Mouse (Mus musculus) bone marrow, adult 2 months (tissue): ENCODE measurements around the gene Rft1. TPM values are rescaled to one million over a fixed set of nuclear protein-coding genes. Genes with fewer than 3 reads are reported as not detected.

ENCODE experiments used
- H3K27ac ChIP-seq: fragments of 200-500 bp; 2 replicates; pipeline ENCODE4 v1.5.1; 2012; ENCODE audit warnings: low read depth, mild to moderate bottlenecking, control low read depth, inconsistent platforms, low read length; ENCODE audit not compliant: control insufficient read depth, poor library complexity, insufficient read depth
- H3K4me1 ChIP-seq: fragments of 200-500 bp; 2 replicates; pipeline ENCODE4 v1.6.1; 2011; ENCODE audit warnings: low read length; ENCODE audit not compliant: control insufficient read depth, insufficient read depth
- H3K4me3 ChIP-seq: fragments of 200-500 bp; replicated peaks from 2 replicates; pipeline ENCODE3; 2011; ENCODE audit warnings: mild to moderate bottlenecking, low read depth, low read length, control low read depth; ENCODE audit not compliant: control insufficient read depth
- CTCF ChIP-seq: fragments of 200-500 bp; IDR thresholded peaks from 2 replicates; pipeline ENCODE4 v1.5.1; 2011; ENCODE audit warnings: low read length, control low read depth; ENCODE audit not compliant: control insufficient read depth, insufficient read depth
- POLR2A ChIP-seq: fragments of 200-500 bp; IDR thresholded peaks from 2 replicates; pipeline ENCODE4 v1.6.1; 2011; ENCODE audit warnings: low read depth, mild to moderate bottlenecking, control low read depth, low read length, borderline replicate concordance; ENCODE audit not compliant: control insufficient read depth
- WGBS: fragments of 180-500 bp; shearing (Covaris S2); methylation state at CpG from one replicate; pipeline ENCODE4 v1.1.7; 2018; 5-methylcytosine and 5-hydroxymethylcytosine counted together
- polyA plus RNA-seq: library from polyadenylated mRNA; stranded (reverse); fragments of >200 nt; gene quantifications from 2 replicates; pipeline ENCODE4 v1.2.4, GENCODE M21; 2011; ENCODE audit warnings: low replicate concordance; ENCODE audit not compliant: missing spikeins, insufficient read depth, insufficient read length

Gene Rft1
- polyA plus RNA-seq, 1 experiment, result 3.1 TPM

DNA sequence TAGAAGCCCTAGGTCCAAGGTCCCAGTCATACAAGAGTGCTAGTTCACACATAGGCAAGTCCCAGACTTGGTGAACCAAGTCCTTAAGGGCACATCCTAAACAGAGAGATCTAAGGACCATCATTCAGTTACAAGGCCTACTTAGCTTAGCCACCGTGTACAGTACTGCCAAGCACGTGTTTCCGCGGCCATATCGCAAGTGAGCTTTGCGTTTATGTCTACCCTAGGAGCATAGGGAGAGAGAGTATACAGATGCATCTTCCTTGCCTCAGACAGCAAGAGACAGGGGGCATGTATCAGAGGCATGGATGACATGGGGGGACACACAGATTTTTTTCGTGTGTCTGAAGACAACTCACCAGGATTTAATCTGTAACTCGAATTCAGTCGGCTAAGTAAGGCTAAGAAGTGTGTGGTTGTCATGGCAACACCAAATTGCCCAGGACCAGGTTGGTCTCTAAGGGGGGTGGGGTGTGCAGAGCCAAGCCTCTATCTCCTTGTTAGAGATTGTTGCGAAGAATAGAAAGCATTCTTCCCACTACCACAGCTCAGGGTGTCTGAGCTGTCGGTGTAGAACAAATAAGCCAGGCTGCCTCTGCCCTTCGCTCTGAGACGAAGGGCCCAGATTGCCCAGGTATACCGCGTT lies 43.4 kb downstream of the Rft1 start:
- Histone ChIP-seq H3K27ac (no peak overlapping the region), H3K4me1 (peaks cover 5% of the 10 kb centered on the region; the same call in 1 of the 2 replicates), H3K4me3 (no peak overlapping the region)
- TF ChIP-seq CTCF, result no peak
- no peak for TF ChIP-seq POLR2A
- WGBS, result 89% methylated on average over 15 of the region's 15 CpGs

DNA sequence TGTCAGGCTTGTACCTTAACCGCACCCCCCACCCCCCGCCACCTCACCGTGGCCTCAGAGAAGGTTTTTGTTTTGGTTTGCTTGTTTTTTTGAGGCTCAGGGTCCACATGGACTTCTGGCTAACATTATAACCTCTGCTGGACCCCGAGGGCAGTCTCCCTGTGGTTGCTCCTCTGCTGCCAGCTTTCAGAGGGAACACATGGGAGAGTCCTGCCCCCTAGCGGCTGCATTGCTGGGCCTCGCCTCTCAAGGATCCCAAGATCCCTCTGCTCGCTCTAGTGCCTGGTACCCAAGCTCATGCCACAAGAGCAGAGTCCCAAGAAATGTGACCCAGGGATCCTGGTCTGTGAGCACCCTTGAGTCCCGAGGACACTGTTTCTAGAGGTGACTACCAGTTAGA lies 45.5 kb downstream of the Rft1 start:
- H3K4me1 ChIP-seq, result no peaks in the 10 kb centered on the region; the same call in 1 of the 2 replicates
- H3K27ac ChIP-seq, result no peak overlapping the region
- 34% methylated on average over 8 of the region's 8 CpGs for WGBS
- TF ChIP-seq POLR2A (no peak), CTCF (peak; percentile 84)
- no peak overlapping the region for H3K4me3 ChIP-seq

DNA sequence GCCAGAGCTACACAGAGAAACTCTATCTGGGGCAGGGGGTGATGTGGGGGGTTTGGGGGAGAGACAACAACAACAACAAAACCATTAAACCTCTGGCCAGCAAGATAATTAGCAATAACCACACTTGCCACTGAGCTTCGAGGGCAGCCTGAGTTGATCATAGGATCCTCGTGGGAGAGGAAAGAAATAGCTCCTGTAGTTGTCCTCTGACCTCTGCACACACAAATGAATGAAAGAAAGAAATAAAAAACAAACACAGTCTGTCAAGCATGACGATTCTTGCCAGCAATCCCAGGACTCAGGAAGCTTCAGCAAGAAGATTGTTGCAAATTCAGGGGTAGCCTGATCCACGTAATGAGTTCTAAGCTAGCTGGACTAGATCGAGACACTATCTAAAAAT lies 48.4 kb downstream of the Rft1 start:
- TF ChIP-seq POLR2A, result no peak
- TF ChIP-seq CTCF, result no peak
- Histone ChIP-seq H3K4me1 (no peaks in the 10 kb centered on the region; the same call in 1 of the 2 replicates), H3K4me3 (no peak overlapping the region), H3K27ac (no peak overlapping the region)
- 64% methylated on average over 5 of the region's 5 CpGs for WGBS

DNA sequence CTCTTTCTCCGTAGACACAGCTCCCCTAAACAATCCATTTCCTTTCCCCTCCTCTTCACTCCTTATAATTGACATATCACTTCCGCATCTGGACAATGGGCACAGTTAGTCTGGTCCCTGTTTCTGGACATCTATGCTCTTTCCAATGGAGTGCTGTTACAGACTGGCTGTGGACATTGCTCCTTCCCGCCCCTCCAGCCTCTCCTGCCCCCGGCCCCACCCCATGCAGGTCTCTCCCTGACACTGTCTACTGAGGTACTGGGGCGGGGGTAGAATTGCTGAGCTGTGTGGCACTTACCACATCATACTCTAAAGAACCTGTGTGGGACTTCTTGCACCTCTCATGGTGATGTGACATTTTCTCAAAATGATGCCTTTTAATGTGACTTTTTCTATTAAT lies 48.9 kb downstream of the Rft1 start:
- 81% methylated on average over 5 of the region's 5 CpGs for WGBS

DNA sequence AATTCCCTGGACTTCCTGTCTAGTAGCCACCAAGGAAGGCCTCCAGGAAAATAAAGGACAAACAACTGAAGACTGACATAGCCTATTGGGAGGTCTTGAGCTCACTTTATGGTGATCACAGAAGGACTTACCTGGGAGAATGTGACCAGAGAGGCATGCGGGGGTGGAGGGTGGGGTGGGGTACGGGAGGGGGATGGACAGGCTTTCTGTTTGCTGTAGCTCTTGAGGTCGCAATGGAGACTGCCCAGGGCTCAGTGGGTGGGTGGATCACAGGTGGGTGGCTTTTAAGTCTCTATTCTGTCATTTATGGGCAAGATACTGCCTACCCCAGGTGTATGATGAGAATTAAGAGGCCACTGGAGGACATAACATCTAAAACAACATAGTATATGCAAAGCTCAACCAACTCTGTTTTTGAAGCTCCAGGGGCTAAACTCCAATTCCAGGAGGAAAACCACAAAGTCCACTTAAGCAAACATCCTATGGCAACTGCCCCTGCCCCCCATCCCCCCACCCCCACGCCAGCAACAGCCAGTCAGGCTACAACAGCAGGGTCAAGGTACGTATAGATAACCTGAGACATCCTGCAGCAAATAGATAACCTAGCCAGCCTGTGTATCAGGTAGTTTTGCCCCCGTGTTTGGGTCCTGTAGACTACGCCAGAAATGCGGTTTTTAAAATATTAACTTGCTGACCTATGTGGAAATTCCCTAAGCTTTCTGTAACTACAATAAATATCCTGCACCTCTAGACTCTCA lies 50.1 kb downstream of the Rft1 start:
- H3K27ac ChIP-seq, result no peak overlapping the region
- no peak for TF ChIP-seq CTCF
- TF ChIP-seq POLR2A, result no peak
- no peak overlapping the region for H3K4me3 ChIP-seq
- H3K4me1 ChIP-seq, result no peaks in the 10 kb centered on the region; the same call in 1 of the 2 replicates
- WGBS, result 70% methylated on average over 8 of the region's 8 CpGs

More for the DNA sequence above, 48.9 kb downstream of the Rft1 start:
- no peak overlapping the region for H3K27ac ChIP-seq
- no peak for TF ChIP-seq CTCF
- no peak overlapping the region for H3K4me3 ChIP-seq
- no peaks in the 10 kb centered on the region; the same call in 1 of the 2 replicates for H3K4me1 ChIP-seq

DNA sequence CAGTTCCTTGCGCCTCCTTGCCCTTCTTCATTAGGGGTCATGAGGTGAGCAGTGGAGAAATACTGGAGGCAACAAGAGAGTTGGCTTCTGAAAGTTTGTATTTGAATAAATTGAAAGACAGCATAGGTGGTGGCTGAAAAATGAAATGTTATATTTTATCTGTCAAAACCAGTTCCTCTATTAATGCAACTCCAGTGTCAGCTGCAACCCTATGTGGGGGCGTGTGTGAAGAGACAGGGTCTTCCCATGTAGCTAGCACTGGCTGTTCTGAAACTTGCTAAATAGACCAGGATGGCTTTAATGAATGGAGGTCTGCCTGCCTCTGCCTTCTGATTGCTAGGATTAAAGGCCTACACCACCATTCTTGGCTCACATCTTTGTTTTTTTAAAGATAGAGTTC lies 57.7 kb downstream of the Rft1 start:
- no peak overlapping the region for H3K27ac ChIP-seq
- TF ChIP-seq CTCF, result no peak
- TF ChIP-seq POLR2A, result no peak
- WGBS, result 84% methylated on average over 2 of the region's 2 CpGs
- no peak overlapping the region for H3K4me3 ChIP-seq
- H3K4me1 ChIP-seq, result no peaks in the 10 kb centered on the region; the same call in 1 of the 2 replicates

DNA sequence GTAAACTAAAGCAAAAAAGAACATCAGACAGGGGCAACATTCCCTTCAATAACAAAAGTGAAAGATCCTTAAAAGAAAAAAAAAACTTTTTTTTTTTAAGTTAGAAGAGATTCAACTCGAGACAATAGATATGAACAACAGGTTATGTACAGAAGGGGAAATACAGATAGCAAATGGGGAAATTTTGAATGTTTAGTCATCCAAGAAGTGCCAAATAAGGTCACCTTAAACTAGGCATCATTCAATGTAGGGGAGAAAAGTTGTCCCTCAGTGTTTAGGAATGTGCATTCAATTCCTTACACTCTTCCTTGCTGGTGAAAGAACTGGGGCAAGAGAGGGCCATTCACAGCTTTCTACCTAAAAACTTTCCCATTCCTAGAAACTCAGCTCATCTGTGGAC lies 59.6 kb downstream of the Rft1 start:
- TF ChIP-seq CTCF, result no peak
- no peak for TF ChIP-seq POLR2A
- 26% methylated on average over 1 of the region's 1 CpGs for WGBS
- Histone ChIP-seq H3K4me1 (no peaks in the 10 kb centered on the region; the same call in 1 of the 2 replicates), H3K27ac (no peak overlapping the region), H3K4me3 (no peak overlapping the region)

DNA sequence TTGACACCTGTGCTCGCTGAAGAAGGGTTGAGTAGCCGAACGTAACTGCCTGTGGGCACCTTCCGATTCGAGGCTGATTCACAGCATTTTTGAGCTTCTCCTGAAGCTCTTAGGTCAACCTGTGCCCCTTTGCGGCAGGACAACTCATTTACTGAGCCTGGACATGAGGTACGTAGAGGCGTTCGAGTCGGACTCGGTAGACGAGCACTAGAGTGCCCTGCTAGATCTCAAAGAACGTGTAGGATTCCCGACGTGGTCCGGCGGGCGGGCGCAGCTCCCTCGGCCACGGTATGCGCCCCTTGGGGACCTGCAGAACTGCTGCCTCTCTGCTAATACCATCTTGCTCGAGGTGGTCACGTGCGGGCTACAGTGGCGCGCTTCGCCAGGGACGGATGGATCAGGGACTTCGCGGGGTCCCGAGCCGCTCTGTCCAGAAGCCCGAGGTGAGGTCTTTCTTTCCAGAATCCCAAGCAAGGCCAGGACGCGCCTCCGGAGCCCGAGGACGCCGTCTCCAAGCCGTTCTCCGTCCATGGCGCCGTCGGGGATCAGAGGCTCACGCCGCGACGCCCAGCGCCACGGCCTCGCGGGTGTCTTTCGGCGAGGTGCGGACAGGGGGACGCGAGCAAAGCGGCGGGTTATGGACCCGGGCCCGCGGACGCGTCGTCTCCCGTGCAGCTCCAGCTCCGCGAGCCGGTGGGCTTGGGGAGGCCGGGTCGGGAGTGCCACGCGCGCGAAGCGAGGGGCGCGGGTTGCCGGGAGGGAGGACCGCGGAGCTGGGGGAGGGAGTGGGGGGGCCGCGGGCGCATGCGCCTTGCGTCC lies 60.8 kb downstream of the Rft1 start, which contains the start of gene Sfmbt1:
Sfmbt1 (plus strand) TSS at position 51 of the 819 bp plus-strand sequence.
- TF ChIP-seq CTCF, result no peak
- TF ChIP-seq POLR2A, result peak; percentile 40; the same call in 1 of the 2 replicates
- Histone ChIP-seq H3K4me3 (peak within 1 kb of the TSS; percentile 87), H3K4me1 (no peaks in the 10 kb centered on the region; the same call in none of the 2 replicates), H3K27ac (peak within 1 kb of the TSS; percentile 69; the same call in 1 of the 2 replicates)
- WGBS, result 5% methylated on average over 87 of the region's 87 CpGs
